Mouse (Mus musculus) ES-E14 (cell line): ENCODE data around the gene Map4.

Experiments used
- CHD2 ChIP-seq: IDR thresholded peaks from 2 replicates; pipeline ENCODE4 v1.6.1; 2014; ENCODE audit warnings: mild to moderate bottlenecking, low read depth, low read length, inconsistent platforms
- MAFK ChIP-seq: IDR thresholded peaks from 2 replicates; pipeline ENCODE4 v1.6.1; 2014; ENCODE audit warnings: mild to moderate bottlenecking, low read depth, low read length, inconsistent platforms; ENCODE audit not compliant: insufficient read depth
- ZC3H11A ChIP-seq: IDR thresholded peaks from 2 replicates; pipeline ENCODE4 v1.6.1; 2012; ENCODE audit warnings: low read depth, mild to moderate bottlenecking, inconsistent platforms, low read length, borderline replicate concordance
- ZNF384 ChIP-seq: IDR thresholded peaks from 2 replicates; pipeline ENCODE4 v1.6.1; 2012; ENCODE audit warnings: low read depth, low read length, inconsistent platforms

- TF ChIP-seq CHD2 = no peak
- no peak for TF ChIP-seq ZC3H11A
- no peak for TF ChIP-seq MAFK
- TF ChIP-seq ZNF384 = no peak
These were observed 22.3 kb downstream of the Map4 start for GRCm38 (mm10) chr9:109953538-109953937.
